Mouse (Mus musculus) small intestine, adult 2 months (tissue): Measurements from ENCODE around the gene Lgals12. TPM values are rescaled to one million over a fixed set of nuclear protein-coding genes. Genes with fewer than 3 reads are reported as not detected.

ENCODE experiments used
- H3K27ac ChIP-seq: fragments of 200-500 bp; 2 replicates; pipeline ENCODE4 v1.5.1; 2012; ENCODE audit warnings: low read depth, low read length, control low read depth, inconsistent platforms; ENCODE audit not compliant: insufficient read depth
- H3K27me3 ChIP-seq: fragments of 200-500 bp; 2 replicates; pipeline ENCODE4 v1.6.1; 2012; ENCODE audit warnings: mild to moderate bottlenecking, moderate library complexity, low read length, inconsistent platforms; ENCODE audit not compliant: control insufficient read depth, insufficient read depth
- H3K36me3 ChIP-seq: fragments of 200-500 bp; 2 replicates; pipeline ENCODE4 v1.6.1; 2012; ENCODE audit warnings: mild to moderate bottlenecking, low read length, control low read depth, inconsistent platforms; ENCODE audit not compliant: control insufficient read depth, insufficient read depth
- H3K4me1 ChIP-seq: fragments of 200-500 bp; 2 replicates; pipeline ENCODE4 v1.6.1; 2012; ENCODE audit warnings: low read length, inconsistent platforms, mixed read lengths; ENCODE audit not compliant: control insufficient read depth, insufficient read depth, insufficient read length
- H3K4me3 ChIP-seq: fragments of 200-500 bp; 2 replicates; pipeline ENCODE4 v1.5.1; 2012; ENCODE audit warnings: low read depth, mild to moderate bottlenecking, control low read depth, inconsistent platforms, low read length, moderate library complexity
- CTCF ChIP-seq: fragments of 200-500 bp; IDR thresholded peaks from 2 replicates; pipeline ENCODE4 v1.5.1; 2012; ENCODE audit warnings: low read depth, mild to moderate bottlenecking, control low read depth, inconsistent platforms, low read length, moderate library complexity, mixed read lengths; ENCODE audit not compliant: insufficient replicate concordance, insufficient read length; ENCODE audit errors: extremely low read depth
- POLR2A ChIP-seq: fragments of 200-500 bp; IDR thresholded peaks from 2 replicates; pipeline ENCODE4 v1.6.1; 2012; ENCODE audit warnings: low read depth, mild to moderate bottlenecking, control low read depth, inconsistent platforms, low read length, moderate library complexity
- WGBS: fragments of 180-500 bp; shearing (Covaris S2); methylation state at CpG from one replicate; pipeline ENCODE4 v1.1.7; 2018; 5-methylcytosine and 5-hydroxymethylcytosine counted together
- polyA plus RNA-seq: library from polyadenylated mRNA; depleted of rRNA; stranded (reverse); fragments of >200 nt; gene quantifications from 2 replicates; pipeline ENCODE4 v1.2.3, GENCODE M21; 2012

Lgals12 gene
- polyA plus RNA-seq, 1 experiment, result 1.2 TPM

DNA sequence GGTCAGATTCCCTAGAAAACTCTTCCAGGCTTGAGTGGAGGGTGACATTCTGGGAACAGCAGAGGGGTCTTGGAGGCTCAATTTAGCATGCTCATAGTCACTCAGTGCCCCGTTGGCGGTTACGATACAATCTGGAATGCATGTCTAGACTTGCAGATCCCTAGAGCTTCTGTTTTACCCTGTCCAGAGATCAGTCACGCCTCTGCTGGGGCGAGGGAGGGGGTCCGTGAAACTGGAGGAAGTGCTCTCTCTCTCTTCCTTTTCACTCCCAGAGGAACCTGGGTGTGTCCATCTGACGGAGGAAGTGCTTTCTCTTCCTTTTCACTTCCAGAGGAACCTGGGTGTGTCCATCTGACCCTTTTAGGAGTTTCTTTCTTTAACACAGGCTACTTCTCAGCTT is 23.9 kb downstream of the Lgals12 start:
- Histone ChIP-seq H3K27me3 (no peaks in the 10 kb centered on the region), H3K36me3 (peaks cover 53% of the 10 kb centered on the region), H3K4me1 (no peaks in the 10 kb centered on the region), H3K27ac (no peak overlapping the region), H3K4me3 (no peak overlapping the region)
- 77% methylated on average over 7 of the region's 7 CpGs for WGBS
- TF ChIP-seq CTCF, result no peak
- TF ChIP-seq POLR2A, result no peak

DNA sequence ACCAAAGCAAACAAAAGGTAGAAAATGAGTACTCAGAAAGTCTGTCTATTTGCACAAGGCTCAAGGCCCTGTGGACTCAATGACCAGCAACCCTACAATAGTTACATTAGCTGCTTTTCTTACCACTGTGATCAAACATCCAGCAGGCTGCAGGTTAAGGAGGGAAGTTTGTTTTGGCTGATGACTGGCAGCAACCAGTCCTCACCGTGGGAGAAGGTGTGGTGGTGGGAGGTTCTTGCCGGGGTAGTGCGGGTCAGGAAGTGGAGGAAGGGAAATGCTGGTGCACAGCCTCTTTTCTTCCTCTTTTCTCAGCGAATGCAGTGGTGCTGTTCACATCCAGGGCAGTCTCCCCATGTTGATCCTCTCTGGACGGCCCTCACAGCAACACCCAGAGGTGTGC is 26.0 kb downstream of the Lgals12 start:
- Histone ChIP-seq H3K4me3 (no peak overlapping the region), H3K4me1 (no peaks in the 10 kb centered on the region), H3K27ac (0 out of 2 replicates have a peak overlapping the region, but pooled peaks have one; percentile 14), H3K36me3 (peaks cover 51% of the 10 kb centered on the region), H3K27me3 (no peaks in the 10 kb centered on the region)
- no peak for TF ChIP-seq POLR2A
- TF ChIP-seq CTCF, result no peak
- WGBS, result 36% methylated on average over 5 of the region's 5 CpGs

DNA sequence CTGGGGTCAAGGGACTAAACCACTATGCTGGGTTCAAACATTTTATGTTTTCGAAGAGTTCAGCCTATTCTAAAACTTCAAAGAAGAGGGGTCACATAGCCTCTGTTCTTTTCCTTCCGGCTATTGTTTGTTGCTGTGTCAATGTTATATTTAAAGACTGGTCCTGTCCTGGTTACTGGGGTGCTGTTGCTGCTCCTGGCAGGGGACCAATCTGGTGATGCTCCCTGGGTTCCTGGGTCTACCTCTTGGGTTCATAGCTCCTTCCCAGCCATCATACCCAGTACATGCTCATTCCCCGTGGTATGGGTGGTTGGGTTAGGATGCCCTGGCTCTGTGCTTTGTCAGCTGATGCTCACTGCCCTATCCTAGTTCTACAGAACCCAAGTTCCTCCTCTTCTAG is 29.3 kb downstream of the Lgals12 start:
- Histone ChIP-seq H3K27me3 (no peaks in the 10 kb centered on the region), H3K27ac (no peak overlapping the region), H3K4me3 (no peak overlapping the region), H3K36me3 (peaks cover 46% of the 10 kb centered on the region), H3K4me1 (no peaks in the 10 kb centered on the region)
- whole genome bisulfite sequencing, result 91% methylated on average over 3 of the region's 3 CpGs
- TF ChIP-seq POLR2A (no peak), CTCF (no peak)

DNA sequence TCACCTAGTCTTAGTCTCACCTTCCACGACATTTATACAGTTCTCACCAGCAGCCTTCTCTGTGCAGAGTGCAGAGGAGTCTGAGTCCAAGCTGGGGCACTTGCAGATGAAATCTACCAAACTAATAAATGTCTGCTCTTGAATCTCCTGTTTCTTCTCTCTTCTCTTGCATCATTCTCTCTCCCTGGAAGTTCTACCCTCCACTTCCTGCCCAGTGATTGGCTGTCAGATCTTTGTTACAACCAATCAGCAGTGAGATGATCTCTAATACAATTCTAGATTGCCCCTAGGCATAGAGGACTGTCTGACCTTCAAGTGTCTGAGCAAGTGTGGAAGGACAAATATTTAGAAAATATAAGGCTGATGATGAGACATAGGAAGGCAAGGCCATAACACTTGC is 30.8 kb downstream of the Lgals12 start:
- H3K4me1 ChIP-seq, result no peaks in the 10 kb centered on the region
- no peak overlapping the region for H3K27ac ChIP-seq
- no peaks in the 10 kb centered on the region for H3K27me3 ChIP-seq
- 84% methylated on average over 1 of the region's 1 CpGs for WGBS
- peaks cover 43% of the 10 kb centered on the region for H3K36me3 ChIP-seq
- no peak overlapping the region for H3K4me3 ChIP-seq
- TF ChIP-seq POLR2A (no peak), CTCF (no peak)

DNA sequence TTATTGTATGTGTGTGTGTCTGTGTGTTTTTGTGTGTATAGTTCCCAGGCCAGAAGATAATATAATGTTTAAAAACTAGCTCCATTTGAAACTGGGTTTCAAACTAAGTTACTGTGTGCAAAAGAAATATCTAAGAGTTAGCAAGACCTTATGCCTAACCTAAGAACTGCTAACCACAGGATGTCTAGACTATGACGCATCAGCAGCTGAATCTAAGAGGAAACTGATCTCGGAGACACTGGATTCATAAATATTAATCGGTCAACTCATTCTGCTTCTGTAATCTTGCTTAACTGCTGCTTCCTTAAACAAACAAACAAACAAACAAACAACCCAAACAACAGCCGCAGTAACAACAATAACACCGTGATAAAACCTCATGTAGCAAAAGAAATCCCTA is 37.3 kb downstream of the Lgals12 start:
- H3K4me1 ChIP-seq, result no peaks in the 10 kb centered on the region
- no peaks in the 10 kb centered on the region for H3K36me3 ChIP-seq
- H3K27me3 ChIP-seq, result no peaks in the 10 kb centered on the region
- no peak overlapping the region for H3K27ac ChIP-seq
- H3K4me3 ChIP-seq, result no peak overlapping the region
- 82% methylated on average over 5 of the region's 5 CpGs for WGBS
- TF ChIP-seq CTCF (no peak), POLR2A (no peak)

DNA sequence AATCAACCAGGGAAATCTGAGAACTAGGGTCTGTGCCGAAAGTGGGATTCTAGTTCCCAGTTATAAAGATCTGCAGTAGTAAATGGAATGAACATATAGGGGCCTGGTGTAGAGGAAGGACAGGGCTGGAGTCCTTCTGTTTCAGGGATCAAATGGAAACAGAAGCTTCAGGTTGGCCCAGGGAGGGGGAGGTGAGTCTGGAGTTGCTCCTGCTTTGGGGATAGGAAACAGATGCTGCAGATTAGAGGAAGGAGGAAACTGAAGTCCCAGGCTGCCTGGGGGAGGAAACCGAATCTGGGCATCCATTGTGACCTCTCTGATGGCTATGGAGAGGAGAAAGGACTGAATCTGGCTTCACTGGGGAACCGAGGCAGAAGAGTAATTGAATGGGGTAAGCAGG is 38.6 kb downstream of the Lgals12 start:
- TF ChIP-seq CTCF (no peak), POLR2A (no peak)
- peaks cover 2% of the 10 kb centered on the region; the same call in 1 of the 2 replicates for H3K4me1 ChIP-seq
- no peak overlapping the region for H3K4me3 ChIP-seq
- H3K27ac ChIP-seq, result no peak overlapping the region
- 63% methylated on average over 3 of the region's 3 CpGs for WGBS
- H3K27me3 ChIP-seq, result no peaks in the 10 kb centered on the region
- H3K36me3 ChIP-seq, result no peaks in the 10 kb centered on the region

DNA sequence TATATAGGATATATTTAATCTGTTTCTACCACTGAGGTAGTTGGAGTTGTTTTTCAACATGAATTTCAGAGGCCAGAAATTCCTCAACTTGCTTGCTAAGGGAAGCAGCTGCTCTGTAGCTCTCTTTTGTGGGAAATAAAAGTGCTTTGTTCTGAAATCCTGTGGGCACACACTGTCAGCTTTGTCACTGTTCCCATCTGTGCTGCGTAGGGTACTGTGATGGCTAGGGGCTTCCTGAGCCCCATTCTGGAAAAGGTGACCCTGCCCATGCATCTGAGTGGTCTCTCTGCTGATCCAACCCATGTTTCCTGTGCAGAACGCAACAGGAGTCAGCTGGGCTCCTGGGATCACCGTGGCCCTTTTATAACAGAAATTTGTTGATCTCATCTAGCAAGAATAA is 40.2 kb downstream of the Lgals12 start:
- no peak overlapping the region for H3K27ac ChIP-seq
- no peaks in the 10 kb centered on the region for H3K36me3 ChIP-seq
- WGBS, result 90% methylated on average over 3 of the region's 3 CpGs
- no peaks in the 10 kb centered on the region for H3K27me3 ChIP-seq
- no peak for TF ChIP-seq POLR2A
- no peak for TF ChIP-seq CTCF
- H3K4me3 ChIP-seq, result no peak overlapping the region
- peaks cover 10% of the 10 kb centered on the region for H3K4me1 ChIP-seq

DNA sequence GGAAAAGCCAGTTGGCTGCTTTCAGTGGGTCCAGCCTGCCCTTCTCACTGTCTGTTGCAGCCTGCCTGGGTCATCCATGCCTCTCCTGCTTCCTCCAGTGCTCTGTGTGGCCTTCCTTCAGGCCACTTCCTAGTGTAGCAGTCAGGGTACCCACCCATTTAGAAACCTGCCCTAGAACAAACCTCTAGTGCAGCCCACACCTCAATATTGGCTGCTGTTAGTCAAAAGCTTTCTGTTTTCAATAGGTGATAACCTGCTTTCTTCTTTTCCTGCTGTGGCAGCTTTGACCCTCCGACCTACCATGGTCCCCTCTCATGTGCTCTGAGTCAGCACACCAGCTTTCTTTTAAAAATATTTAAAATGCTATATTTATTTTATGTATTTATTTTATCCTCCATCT is 42.5 kb downstream of the Lgals12 start:
- Histone ChIP-seq H3K4me1 (peaks cover 20% of the 10 kb centered on the region), H3K27me3 (no peaks in the 10 kb centered on the region), H3K4me3 (no peak overlapping the region), H3K27ac (no peak overlapping the region), H3K36me3 (no peaks in the 10 kb centered on the region)
- TF ChIP-seq CTCF, result no peak
- no peak for TF ChIP-seq POLR2A
- WGBS, result 86% methylated on average over 1 of the region's 1 CpGs
